Mouse (Mus musculus): ENCODE measurements at regions not wholly inside any gene's neighbourhood (a gene's known extent, or its start where the extent isn't known, plus 50 kb on each side); places are given as distances from the start of the nearest gene placed in this dataset.

DNA sequence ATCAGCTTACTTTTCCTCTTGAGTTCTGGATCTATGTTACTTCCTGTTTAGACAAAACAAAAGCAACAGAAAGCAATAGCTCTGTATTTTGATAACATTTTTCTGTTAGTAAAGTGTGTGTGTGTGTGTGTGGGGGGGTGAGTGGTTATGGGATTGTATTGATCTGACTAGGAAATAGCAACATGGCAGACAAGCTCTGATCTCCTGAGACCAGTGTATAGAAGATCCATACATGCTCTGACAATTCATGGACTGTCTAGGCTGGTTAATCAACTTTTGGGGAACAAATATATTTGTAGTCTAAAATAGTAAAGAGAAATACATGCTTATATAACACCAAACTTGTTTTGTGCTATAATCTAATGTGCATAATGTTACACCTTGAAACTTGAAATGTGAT lies 124.7 kb upstream of the Defb41 start:
- in situ Hi-C loops (cut with MboI, MseI) = no loop called here

DNA sequence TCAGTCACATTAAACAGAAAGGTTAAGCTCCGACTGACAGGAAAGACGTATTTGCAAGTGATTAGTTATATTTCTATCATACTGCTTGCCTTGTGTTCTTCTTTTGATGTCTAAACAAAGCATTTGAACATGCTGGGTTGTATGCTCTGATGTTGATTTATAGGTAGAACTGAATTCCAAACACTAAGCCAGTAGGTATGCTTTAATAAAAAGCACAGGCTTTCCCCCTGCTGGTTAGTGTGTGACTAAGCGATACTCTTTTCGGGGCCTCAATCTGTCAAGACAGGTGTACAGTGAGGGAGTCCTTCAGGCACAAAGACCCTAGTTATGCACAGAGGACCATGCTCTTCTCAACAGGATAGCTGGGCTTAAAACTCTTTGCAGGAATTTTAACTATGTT lies 119.1 kb upstream of the Defb41 start:
- in situ Hi-C loops (cut with MboI, MseI) = no loop called here

DNA sequence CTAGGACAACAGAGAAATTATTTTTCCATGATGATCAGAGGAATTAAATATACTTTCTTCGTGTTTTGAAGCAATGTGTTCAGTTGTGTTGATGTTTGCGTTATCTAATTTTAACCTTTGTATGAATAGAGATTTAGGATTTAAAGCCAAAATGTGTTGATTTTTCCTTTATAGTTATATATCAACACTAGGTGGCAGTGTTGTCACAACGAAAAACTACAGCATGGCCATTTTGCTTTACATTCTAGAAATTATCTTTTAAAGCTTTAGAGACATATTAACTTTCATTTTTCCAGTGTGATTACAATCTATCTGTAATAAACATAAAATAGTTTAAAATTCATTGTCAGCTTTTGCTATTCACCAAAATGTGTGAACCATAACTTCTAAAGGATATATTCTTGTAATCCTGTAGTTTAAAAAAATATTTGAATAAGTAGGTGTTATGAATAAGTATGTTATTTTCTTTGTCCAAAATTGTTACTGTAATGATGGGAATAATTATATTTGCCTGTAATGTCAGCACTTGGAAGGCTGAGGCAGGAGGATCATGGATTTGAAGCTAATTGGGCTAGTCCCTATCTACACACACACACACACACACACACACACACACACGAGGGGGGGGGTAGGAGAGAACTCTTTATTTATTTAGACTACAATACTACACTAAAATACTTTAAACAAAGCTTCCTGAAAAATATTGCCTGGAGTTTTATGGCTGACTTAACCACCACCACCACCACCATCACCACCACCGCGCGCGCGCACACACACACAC lies 95.2 kb upstream of the Defb41 start:
- in situ Hi-C loops (cut with MboI, MseI) = loop anchor here (25.0 kb wide), 1 partner anchor 827 kb away; no protein-coding TSS in a partner anchor

DNA sequence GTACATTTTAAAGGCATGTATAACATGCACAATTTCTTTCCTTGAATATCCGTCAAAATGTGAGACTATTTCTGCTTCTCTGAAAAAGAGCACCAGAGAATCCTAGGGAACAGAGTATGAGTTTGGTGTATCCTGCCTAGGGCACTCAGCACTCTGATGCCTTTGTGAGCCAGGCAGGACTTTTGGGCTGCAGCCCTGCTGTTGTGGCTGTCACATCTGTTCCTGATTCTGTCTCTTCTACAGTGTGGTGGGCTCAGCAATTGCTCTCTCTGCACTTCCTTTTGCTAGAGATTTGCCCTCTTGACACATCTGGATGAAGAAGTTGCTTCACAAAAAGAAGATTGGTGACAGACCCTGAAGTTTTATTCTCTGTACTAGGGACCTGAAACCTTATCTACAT lies 73.9 kb upstream of the Defb41 start:
- in situ Hi-C loops (cut with MboI, MseI) = loop anchor here (10.0 kb wide), 1 partner anchor 256 kb away; no protein-coding TSS in a partner anchor

Measured in regulatory T cell (primary cell).